Mouse (Mus musculus): ENCODE results near the gene Arhgap15.

GRCm38 (mm10) chr2:44111276-44111675, 362.7 kb downstream of the Arhgap15 start:
- TF ChIP-seq EP300 (IDR thresholded peaks at IDR 0.05; ENCODE audit: low read depth) (no peak), CTCF (IDR thresholded peaks at IDR 0.05; ENCODE audit: low read depth) (no peak)
